Mouse (Mus musculus): ENCODE results near the gene Nod1. TPM values are rescaled to one million over a fixed set of nuclear protein-coding genes. Genes with fewer than 3 reads are reported as not detected.

The Nod1 gene
- total RNA-seq (2021): 10 to 100 TPM in 1 of 2 experiments, 1 to 10 TPM in 1; 9.2 to 13.1 TPM
- 24.8 and 28.8 TPM in 2 replicates for polyA plus RNA-seq (2012; rRNA removed)
- long read RNA-seq, full-length matches to known transcripts: 6 of 9 reads
- long read RNA-seq, partial matches to known transcripts: 1 of 9 reads
- long read RNA-seq, other reads (novel, unspliced or antisense): 2 of 9 reads

- DNase-seq: peak; percentile 90
Observed at GRCm38 (mm10) chr6:54972111-54972928, at the start of gene Nod1. Gene Nod1 (minus strand): TSS chr6:54972612.

- DNase-seq: no peak
Observed at GRCm38 (mm10) chr6:55021806-55022205, 49.4 kb upstream of the Nod1 start.

DNA sequence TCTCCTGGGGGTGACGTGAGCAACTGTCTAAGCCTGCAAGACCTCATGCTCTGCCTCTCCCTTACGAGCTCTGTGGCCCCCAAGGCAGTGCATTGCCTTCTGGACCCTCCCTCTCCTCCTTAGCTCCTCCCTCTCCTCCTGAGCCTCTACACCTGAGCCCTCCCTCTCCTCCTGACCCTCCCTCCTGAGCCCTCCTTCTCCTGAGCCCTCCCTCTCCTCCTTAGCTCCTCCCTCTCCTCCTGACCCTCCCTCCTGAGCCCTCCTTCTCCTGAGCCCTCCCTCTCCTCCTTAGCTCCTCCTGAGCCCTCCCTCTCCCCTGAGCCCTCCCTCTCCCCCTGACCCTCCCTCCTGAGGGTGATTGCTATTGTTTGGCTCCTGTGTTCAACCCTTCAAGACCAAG, 46.0 kb upstream of the Nod1 start:
- DNase-seq: no peak

- peak; percentile 61 for DNase-seq
Observed at GRCm38 (mm10) chr6:55016710-55017583, 44.5 kb upstream of the Nod1 start.

- DNase-seq: peak; percentile 53
Observed at GRCm38 (mm10) chr6:55016236-55016635, 43.8 kb upstream of the Nod1 start.

GRCm38 (mm10) chr6:55014184-55014583, 41.8 kb upstream of the Nod1 start:
- no peak for DNase-seq

DNA sequence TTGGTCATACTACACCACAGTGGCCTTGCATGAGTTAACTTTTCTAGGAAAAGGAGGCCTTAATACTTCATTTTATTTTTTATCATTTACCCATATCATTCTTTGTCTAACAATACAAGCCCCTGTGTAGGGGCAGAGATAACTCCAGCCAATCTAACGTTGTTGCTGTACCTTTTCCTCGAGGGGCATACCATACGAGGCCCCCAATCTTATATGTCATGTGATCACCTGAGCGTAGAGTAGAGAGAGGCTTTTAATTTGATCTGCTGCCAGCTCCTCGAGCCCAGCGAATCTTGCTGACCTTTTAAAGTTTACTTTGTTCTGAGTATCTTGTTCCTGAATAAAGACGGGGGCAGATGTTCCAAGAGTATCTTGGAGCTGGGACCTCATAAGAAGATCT, 40.1 kb upstream of the Nod1 start:
- DNase-seq: no peak

GRCm38 (mm10) chr6:55010330-55011091, 38.1 kb upstream of the Nod1 start:
- DNase-seq: no peak

- DNase-seq: no peak
Observed at GRCm38 (mm10) chr6:55009391-55010230, 37.2 kb upstream of the Nod1 start.

DNA sequence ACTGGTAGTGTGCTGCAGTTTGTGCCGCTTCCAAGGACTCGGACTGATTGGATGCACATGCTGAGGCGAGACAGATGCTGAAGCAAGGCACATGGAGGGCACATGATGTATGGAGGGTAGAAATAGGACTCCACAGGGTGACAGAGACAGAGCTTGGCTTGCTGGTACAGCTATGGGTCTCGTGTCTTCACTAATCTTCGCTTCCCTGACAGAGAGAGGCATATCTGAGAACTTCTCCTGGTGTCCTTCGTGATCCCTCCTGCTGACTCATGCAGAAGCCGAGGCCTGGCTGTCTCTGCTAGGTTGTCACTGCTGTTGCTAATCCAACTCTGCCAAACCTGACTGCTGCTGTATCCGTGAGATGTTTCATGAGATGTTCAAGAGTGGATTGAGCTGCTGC, 36.0 kb upstream of the Nod1 start:
- peak; percentile 49 for DNase-seq

GRCm38 (mm10) chr6:55003559-55003958, 31.1 kb upstream of the Nod1 start:
- DNase-seq: no peak

DNA sequence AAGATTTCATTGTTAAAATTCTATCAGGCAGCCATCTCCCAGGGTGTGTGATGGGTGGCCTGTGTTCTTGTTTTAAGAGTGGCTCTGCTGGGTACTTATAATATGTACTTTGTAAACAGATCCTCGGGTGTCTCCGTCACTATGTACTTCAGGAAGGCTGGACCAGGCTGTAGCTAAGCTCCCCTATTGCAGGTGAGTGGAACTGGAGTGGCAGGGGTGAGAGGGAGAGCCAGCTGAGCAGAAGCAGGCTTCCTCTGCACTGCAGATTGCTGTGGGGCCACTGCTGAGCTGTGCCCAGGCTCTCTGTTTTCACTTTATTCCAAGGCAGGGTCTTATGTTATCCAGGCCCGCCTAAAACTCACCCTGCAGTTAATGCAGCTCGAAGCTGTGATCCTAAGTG, 30.0 kb upstream of the Nod1 start:
- no peak for DNase-seq

DNA sequence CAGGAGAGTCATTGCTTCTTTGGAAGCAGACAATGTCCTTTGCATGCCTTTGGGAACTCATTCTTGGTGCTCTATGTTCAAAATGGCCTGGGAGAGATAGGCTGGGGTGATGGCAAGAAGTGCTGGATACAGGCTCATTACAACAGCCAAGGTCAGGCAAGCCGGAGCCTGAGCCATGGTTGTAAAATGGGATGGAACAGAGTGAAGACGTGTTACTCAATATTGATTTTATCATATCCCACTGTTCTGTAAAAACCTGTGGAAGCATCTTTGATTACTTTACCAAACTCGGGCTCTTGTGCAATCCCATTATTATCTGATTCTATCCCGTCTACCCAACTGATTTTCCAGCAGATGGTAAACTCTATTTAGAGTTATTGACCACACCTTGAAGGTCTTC, 28.9 kb upstream of the Nod1 start:
- DNase-seq: no peak

- DNase-seq: no peak
Observed at GRCm38 (mm10) chr6:54997726-54998125, 25.3 kb upstream of the Nod1 start.

DNA sequence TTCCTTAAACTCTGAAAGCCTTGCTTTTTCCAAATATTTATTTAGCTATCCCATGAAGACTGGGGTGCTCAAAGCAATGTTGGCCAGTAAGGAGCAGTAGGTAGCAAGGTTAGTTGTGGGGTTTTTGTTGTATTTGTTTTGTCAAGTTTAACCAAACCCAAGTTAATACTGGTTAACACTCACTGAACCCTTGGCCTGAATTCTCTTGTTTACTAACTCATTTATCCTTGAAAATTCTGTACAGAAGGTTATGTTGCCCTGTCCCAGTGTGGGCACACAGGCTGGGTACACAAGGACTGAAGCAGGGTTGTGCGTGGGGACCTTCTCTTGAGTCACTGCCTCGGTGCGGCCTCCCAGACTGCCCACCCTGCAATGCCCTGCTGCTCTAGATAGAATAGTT, 23.9 kb upstream of the Nod1 start:
- peak; percentile 24 for DNase-seq

DNA sequence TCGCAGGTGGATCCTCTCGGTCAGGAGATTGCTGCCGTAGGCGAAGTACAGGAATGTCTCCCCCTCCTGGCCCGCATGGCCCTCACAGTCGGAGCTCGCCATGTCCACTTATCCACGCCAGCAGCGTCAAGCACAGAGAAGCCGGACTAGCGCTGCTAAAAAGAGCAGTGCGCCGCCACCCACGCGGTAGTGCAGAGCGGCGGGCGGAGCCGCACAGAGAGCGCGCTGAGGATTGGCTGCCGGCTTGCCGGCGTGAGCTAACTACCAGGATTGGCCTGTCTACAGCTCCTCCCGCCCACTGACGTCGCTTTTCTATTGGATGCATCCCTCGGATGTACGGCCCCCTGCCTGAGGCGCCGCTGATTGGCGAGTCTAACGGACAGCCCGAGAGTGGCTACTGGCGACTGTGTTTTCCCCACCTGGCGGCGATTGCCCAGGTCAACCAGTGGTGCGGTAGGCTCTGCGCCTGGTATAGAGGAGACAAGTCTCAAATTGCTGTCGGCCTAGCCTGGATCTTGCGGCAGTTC, 20.4 kb upstream of the Nod1 start, which contains the start of gene Ggct:
Gene Ggct, minus strand, starts transcription at position 217 of the 527 bp plus-strand sequence.
- peak; percentile 98 for DNase-seq

GRCm38 (mm10) chr6:54992141-54992540, 19.7 kb upstream of the Nod1 start:
- no peak for DNase-seq

- DNase-seq: no peak
Observed at GRCm38 (mm10) chr6:54991189-54991588, 18.8 kb upstream of the Nod1 start.

GRCm38 (mm10) chr6:54988141-54988540, 15.7 kb upstream of the Nod1 start:
- no peak for DNase-seq

GRCm38 (mm10) chr6:54984096-54984495, 11.7 kb upstream of the Nod1 start:
- no peak for DNase-seq

Data from adrenal gland, adult 2 months (tissue).